Mouse (Mus musculus) liver, embryonic 12.5 days (tissue): Measurements from ENCODE around the gene Mylk2. TPM values are rescaled to one million over a fixed set of nuclear protein-coding genes. Genes with fewer than 3 reads are reported as not detected.
A peak's percentile ranks its signal among the peaks of the same experiment; 100 is the strongest.

Experiments
- ATAC-seq: fragments of 200-750 bp; cut with Nextera tagmentation; 2 replicates; pipeline ENCODE4 v1.8.0; 2017; ENCODE audit warnings: moderate number of reproducible peaks, mild to moderate bottlenecking, moderate library complexity
- H3K27ac ChIP-seq: fragments of 300-500 bp; sonication (generic); 2 replicates; pipeline ENCODE4 v1.5.1; 2016; ENCODE audit warnings: mild to moderate bottlenecking
- H3K27me3 ChIP-seq: fragments of 300-500 bp; sonication (generic); replicated peaks from 2 replicates; pipeline ENCODE4 v1.6.1; 2016; ENCODE audit warnings: mild to moderate bottlenecking, moderate library complexity
- H3K36me3 ChIP-seq: fragments of 300-500 bp; sonication (generic); 2 replicates; pipeline ENCODE4 v1.6.1; 2016; ENCODE audit warnings: mild to moderate bottlenecking, moderate library complexity
- H3K4me1 ChIP-seq: fragments of 300-500 bp; sonication (generic); 2 replicates; pipeline ENCODE4 v1.6.1; 2016
- H3K4me2 ChIP-seq: fragments of 300-500 bp; sonication (generic); 2 replicates; pipeline ENCODE4 v1.6.1; 2016; ENCODE audit warnings: mild to moderate bottlenecking, moderate library complexity
- H3K4me3 ChIP-seq: fragments of 300-500 bp; sonication (generic); 2 replicates; pipeline ENCODE4 v1.5.1; 2016; ENCODE audit warnings: mild to moderate bottlenecking, moderate library complexity
- H3K9ac ChIP-seq: fragments of 300-500 bp; sonication (generic); 2 replicates; pipeline ENCODE4 v1.6.1; 2016; ENCODE audit warnings: mild to moderate bottlenecking, moderate library complexity
- H3K9me3 ChIP-seq: fragments of 300-500 bp; sonication (generic); replicated peaks from 2 replicates; pipeline ENCODE4 v1.6.1; 2016; ENCODE audit warnings: mild to moderate bottlenecking, moderate library complexity
- WGBS: fragments of 180-500 bp; shearing (Covaris S2); methylation state at CpG from one replicate; pipeline ENCODE4 v1.1.7; 2016; ENCODE audit not compliant: insufficient replicate concordance; 5-methylcytosine and 5-hydroxymethylcytosine counted together
- microRNA-seq: library from miRNA; unstranded; fragments of <30 nt; microRNA quantifications from one replicate; pipeline ENCODE4, GENCODE M21; 2017
- polyA plus RNA-seq: library from polyadenylated mRNA; unstranded; fragments of >200 nt; fragmentation: Nextera tagmentation; extraction: Ambion mirVana; gene quantifications from 2 replicates; pipeline ENCODE4 v1.2.1, GENCODE M21; 2016

Mylk2 gene
- polyA plus RNA-seq, 1 experiment from 2014 or later: not detected

GRCm38 (mm10) chr2:152950358-152951064, 39.4 kb downstream of the Mylk2 start:
- H3K9ac ChIP-seq: no peak overlapping the region
- no peak overlapping the region for H3K27ac ChIP-seq
- 32% methylated on average over 11 of the region's 11 CpGs for WGBS
- H3K36me3 ChIP-seq: no peaks in the 10 kb centered on the region
- peak overlapping the region; percentile 73 for H3K4me2 ChIP-seq
- H3K4me3 ChIP-seq: no peak overlapping the region
- no peaks in the 10 kb centered on the region for H3K9me3 ChIP-seq
- H3K27me3 ChIP-seq: peaks cover 94% of the 10 kb centered on the region
- no peak for ATAC-seq
- peaks cover 7% of the 10 kb centered on the region for H3K4me1 ChIP-seq

- peak within 1 kb of the TSS; percentile 53 for H3K4me3 ChIP-seq
- peak within 1 kb of the TSS; percentile 73 for H3K4me2 ChIP-seq
- ATAC-seq: no peak
- H3K36me3 ChIP-seq: no peaks in the 10 kb centered on the region
- peaks cover 7% of the 10 kb centered on the region for H3K4me1 ChIP-seq
- 2% methylated on average over 44 of the region's 54 CpGs for WGBS
- H3K9ac ChIP-seq: 0 out of 2 replicates have a peak within 1 kb of the TSS, but pooled peaks have one; percentile 20
- peaks cover 94% of the 10 kb centered on the region for H3K27me3 ChIP-seq
- no peaks in the 10 kb centered on the region for H3K9me3 ChIP-seq
- no peak within 1 kb of the TSS for H3K27ac ChIP-seq
Measured at GRCm38 (mm10) chr2:152951065-152951849, 40.1 kb downstream of the Mylk2 start, which contains the start of gene Dusp15. Gene Dusp15 (minus strand): TSS chr2:152951698.

GRCm38 (mm10) chr2:152951850-152952720, 40.9 kb downstream of the Mylk2 start:
- peaks cover 7% of the 10 kb centered on the region for H3K4me1 ChIP-seq
- no peaks in the 10 kb centered on the region for H3K36me3 ChIP-seq
- no peak overlapping the region for H3K27ac ChIP-seq
- peak overlapping the region; percentile 53 for H3K4me3 ChIP-seq
- ATAC-seq: no peak
- 0 out of 2 replicates have a peak overlapping the region, but pooled peaks have one; percentile 20 for H3K9ac ChIP-seq
- WGBS: 22% methylated on average over 13 of the region's 13 CpGs
- H3K27me3 ChIP-seq: peaks cover 93% of the 10 kb centered on the region
- peak overlapping the region; percentile 73 for H3K4me2 ChIP-seq
- no peaks in the 10 kb centered on the region for H3K9me3 ChIP-seq

GRCm38 (mm10) chr2:152958116-152958515, 47.0 kb downstream of the Mylk2 start:
- H3K27me3 ChIP-seq: peaks cover 77% of the 10 kb centered on the region

GRCm38 (mm10) chr2:152962091-152962793, 51.1 kb downstream of the Mylk2 start, which contains the start of gene Ttll9:
Gene Ttll9 (plus strand): TSS chr2:152962485.
- Histone ChIP-seq H3K36me3 (no peaks in the 10 kb centered on the region), H3K27me3 (peaks cover 45% of the 10 kb centered on the region), H3K27ac (no peak within 1 kb of the TSS), H3K9ac (no peak within 1 kb of the TSS), H3K4me1 (0 out of 2 replicates have a peak, but pooled peaks cover 3% of the 10 kb centered on the region), H3K4me3 (peak within 1 kb of the TSS; percentile 46), H3K9me3 (no peaks in the 10 kb centered on the region), H3K4me2 (peak within 1 kb of the TSS; percentile 66)
- peak; percentile 57; the same call in 1 of the 2 replicates for ATAC-seq
- WGBS: 3% methylated on average over 34 of the region's 34 CpGs

More at GRCm38 (mm10) chr2:152958116-152958515, 47.0 kb downstream of the Mylk2 start:
- Histone ChIP-seq H3K4me3 (no peak overlapping the region), H3K4me1 (0 out of 2 replicates have a peak, but pooled peaks cover 3% of the 10 kb centered on the region), H3K9me3 (no peaks in the 10 kb centered on the region), H3K36me3 (no peaks in the 10 kb centered on the region), H3K4me2 (no peak overlapping the region), H3K9ac (no peak overlapping the region), H3K27ac (no peak overlapping the region)
- ATAC-seq: no peak
- 40% methylated on average over 3 of the region's 3 CpGs for WGBS

GRCm38 (mm10) chr2:152965555-152965954, 54.4 kb downstream of the Mylk2 start:
- Histone ChIP-seq H3K27ac (no peak overlapping the region), H3K4me3 (no peak overlapping the region), H3K9ac (no peak overlapping the region), H3K4me2 (no peak overlapping the region), H3K27me3 (peaks cover 29% of the 10 kb centered on the region), H3K4me1 (0 out of 2 replicates have a peak, but pooled peaks cover 3% of the 10 kb centered on the region), H3K36me3 (no peaks in the 10 kb centered on the region), H3K9me3 (no peaks in the 10 kb centered on the region)
- 48% methylated on average over 4 of the region's 4 CpGs for WGBS
- no peak for ATAC-seq

Small RNA genes within 50 kb of the gene (microRNA-seq; reads per million reads assigned to microRNA genes)
- gene Mir5622: 8.1 reads per million, percentile 18 among the genes with 10 or more reads in this experiment

Other genes starting within 250 kb of the Mylk2 start
- 57.5 and 59.1 TPM in 2 replicates for gene H13, start 241.9 kb upstream of the Mylk2 start, polyA plus RNA-seq
- 26.4 and 27.2 TPM in 2 replicates for gene Mcts2, start 224.3 kb upstream of the Mylk2 start, polyA plus RNA-seq
- gene Id1, start 175.1 kb upstream of the Mylk2 start, polyA plus RNA-seq: 28.1 and 30.6 TPM in 2 replicates
- 2.5 and 3.4 TPM in 2 replicates for gene Cox4i2, start 157.2 kb upstream of the Mylk2 start, polyA plus RNA-seq
- 127 and 137 TPM in 2 replicates for gene Bcl2l1, start 79.6 kb upstream of the Mylk2 start, polyA plus RNA-seq
- gene Tpx2, start 63.4 kb upstream of the Mylk2 start, polyA plus RNA-seq: 88.0 and 89.9 TPM in 2 replicates
- 0.13 TPM in 1 of 2 replicates, not detected in the other for gene Foxs1, start 21.9 kb downstream of the Mylk2 start, polyA plus RNA-seq
- gene Dusp15, start 40.3 kb downstream of the Mylk2 start, polyA plus RNA-seq: not detected in 2 replicates
- 0.14 and 0.15 TPM in 2 replicates for gene Ttll9, start 51.1 kb downstream of the Mylk2 start, polyA plus RNA-seq
- gene Pdrg1, start 104.1 kb downstream of the Mylk2 start, polyA plus RNA-seq: 55.2 and 56.2 TPM in 2 replicates
- gene Xkr7, start 120.5 kb downstream of the Mylk2 start, polyA plus RNA-seq: not detected in 2 replicates
- gene Ccm2l, start 154.6 kb downstream of the Mylk2 start, polyA plus RNA-seq: 2.1 and 2.6 TPM in 2 replicates
- gene Hck, start 197.1 kb downstream of the Mylk2 start, polyA plus RNA-seq: 5.6 and 6.5 TPM in 2 replicates
- gene Tm9sf4, start 250.0 kb downstream of the Mylk2 start, polyA plus RNA-seq: 43.4 and 44.8 TPM in 2 replicates